Mouse (Mus musculus) C2C12 (cell line): ENCODE results near the gene BC004004.

ENCODE experiments used
- CEBPB ChIP-seq: IDR thresholded peaks from one replicate; pipeline ENCODE4 v1.6.1; 2011; ENCODE audit warnings: low read depth, mild to moderate bottlenecking, control low read depth, moderate library complexity
- CTCF ChIP-seq: IDR thresholded peaks from one replicate; pipeline ENCODE4 v1.5.1; 2011; ENCODE audit not compliant: control insufficient read depth, insufficient read depth, insufficient read length
- MAX ChIP-seq: IDR thresholded peaks from one replicate; pipeline ENCODE4 v1.6.1; 2011; ENCODE audit warnings: mild to moderate bottlenecking, control low read depth
- USF1 ChIP-seq: IDR thresholded peaks from one replicate; pipeline ENCODE4 v1.6.1; 2011; ENCODE audit warnings: low read depth, mild to moderate bottlenecking, control low read depth, moderate library complexity

GRCm38 (mm10) chr17:29262259-29262649 is 6.3 kb upstream of the BC004004 start:
- TF ChIP-seq CTCF (no peak), CEBPB (no peak), USF1 (no peak), MAX (no peak)
